Mouse (Mus musculus) frontal cortex, adult 2 months (tissue): ENCODE results near the gene Slc6a21. TPM values are rescaled to one million over a fixed set of nuclear protein-coding genes. Genes with fewer than 3 reads are reported as not detected.

ENCODE experiments used
- polyA plus RNA-seq: library from polyadenylated mRNA; depleted of rRNA; stranded (reverse); fragments of >200 nt; gene quantifications from 2 replicates; pipeline ENCODE4 v1.2.3, GENCODE M21; 2012; rRNA removed

The Slc6a21 gene
- polyA plus RNA-seq, 1 experiment = 0.20 TPM

Other genes starting within 250 kb of the Slc6a21 start
- 20.5 and 22.4 TPM in 2 replicates for gene Prr12, start 224.6 kb upstream of the Slc6a21 start, polyA plus RNA-seq
- 81.7 and 86.5 TPM in 2 replicates for gene Nosip, start 215.1 kb upstream of the Slc6a21 start, polyA plus RNA-seq
- gene Prrg2, start 214.8 kb upstream of the Slc6a21 start, polyA plus RNA-seq = 15.5 and 15.6 TPM in 2 replicates
- gene Rcn3, start 185.3 kb upstream of the Slc6a21 start, polyA plus RNA-seq = 13.4 and 16.9 TPM in 2 replicates
- 34.0 and 34.2 TPM in 2 replicates for gene Fcgrt, start 173.7 kb upstream of the Slc6a21 start, polyA plus RNA-seq
- gene Rps11, start 153.1 kb upstream of the Slc6a21 start, polyA plus RNA-seq = 383 and 419 TPM in 2 replicates
- gene Rpl13a, start 148.8 kb upstream of the Slc6a21 start, polyA plus RNA-seq = 1,438 and 1,804 TPM in 2 replicates
- 0.06 and 0.12 TPM in 2 replicates for gene Gm45713, start 141.3 kb upstream of the Slc6a21 start, polyA plus RNA-seq
- gene Flt3l, start 141.1 kb upstream of the Slc6a21 start, polyA plus RNA-seq = 25.2 and 29.6 TPM in 2 replicates
- gene Pih1d1, start 123.2 kb upstream of the Slc6a21 start, polyA plus RNA-seq = 54.2 and 61.5 TPM in 2 replicates
- 10.1 and 10.8 TPM in 2 replicates for gene Aldh16a1, start 122.9 kb upstream of the Slc6a21 start, polyA plus RNA-seq
- 858 and 911 TPM in 2 replicates for gene Slc17a7, start 113.6 kb upstream of the Slc6a21 start, polyA plus RNA-seq
- gene Gfy, start 97.9 kb upstream of the Slc6a21 start, polyA plus RNA-seq = 0.96 and 3.7 TPM in 2 replicates
- 0.90 and 1.4 TPM in 2 replicates for gene Pth2, start 96.5 kb upstream of the Slc6a21 start, polyA plus RNA-seq
- gene Ccdc155, start 72.6 kb upstream of the Slc6a21 start, polyA plus RNA-seq = 4.1 TPM in 2 replicates
- 29.5 and 29.9 TPM in 2 replicates for gene Dkkl1, start 65.4 kb upstream of the Slc6a21 start, polyA plus RNA-seq
- 6.0 and 9.6 TPM in 2 replicates for gene Tead2, start 61.8 kb upstream of the Slc6a21 start, polyA plus RNA-seq
- gene Cd37, start 38.4 kb upstream of the Slc6a21 start, polyA plus RNA-seq = 10.3 and 11.2 TPM in 2 replicates
- gene Slc6a16, start 36.4 kb upstream of the Slc6a21 start, polyA plus RNA-seq = 1.1 and 1.2 TPM in 2 replicates
- gene Trpm4, start 56.3 kb downstream of the Slc6a21 start, polyA plus RNA-seq = 22.6 and 24.5 TPM in 2 replicates
- 0.60 and 0.61 TPM in 2 replicates for gene Hrc, start 57.8 kb downstream of the Slc6a21 start, polyA plus RNA-seq
- 114 and 126 TPM in 2 replicates for gene Ppfia3, start 89.5 kb downstream of the Slc6a21 start, polyA plus RNA-seq
- 241 and 267 TPM in 2 replicates for gene Lin7b, start 93.1 kb downstream of the Slc6a21 start, polyA plus RNA-seq
- 854 and 909 TPM in 2 replicates for gene Snrnp70, start 118.2 kb downstream of the Slc6a21 start, polyA plus RNA-seq
- gene Kcna7, start 128.1 kb downstream of the Slc6a21 start, polyA plus RNA-seq = 0.06 TPM in 1 of 2 replicates, not detected in the other
- gene Ntf5, start 136.2 kb downstream of the Slc6a21 start, polyA plus RNA-seq = 0.12 and 0.23 TPM in 2 replicates
- not detected in 2 replicates for gene Lhb, start 143.3 kb downstream of the Slc6a21 start, polyA plus RNA-seq
- gene Gys1, start 157.3 kb downstream of the Slc6a21 start, polyA plus RNA-seq = 20.5 and 20.9 TPM in 2 replicates
- 46.9 and 47.2 TPM in 2 replicates for gene Ruvbl2, start 160.6 kb downstream of the Slc6a21 start, polyA plus RNA-seq
- gene Ftl1, start 182.4 kb downstream of the Slc6a21 start, polyA plus RNA-seq = 647 and 719 TPM in 2 replicates
- gene Bax, start 189.4 kb downstream of the Slc6a21 start, polyA plus RNA-seq = 108 and 110 TPM in 2 replicates
- gene Tulp2, start 204.4 kb downstream of the Slc6a21 start, polyA plus RNA-seq = 0.12 and 0.17 TPM in 2 replicates
- gene Gm45808, start 209.3 kb downstream of the Slc6a21 start, polyA plus RNA-seq = 0.23 TPM in 1 of 2 replicates, not detected in the other
- gene Dhdh, start 211.3 kb downstream of the Slc6a21 start, polyA plus RNA-seq = 8.0 and 8.8 TPM in 2 replicates
- 88.5 and 103 TPM in 2 replicates for gene Nucb1, start 232.9 kb downstream of the Slc6a21 start, polyA plus RNA-seq
- 19.9 and 20.3 TPM in 2 replicates for gene Ppp1r15a, start 248.8 kb downstream of the Slc6a21 start, polyA plus RNA-seq
- 5.4 and 8.5 TPM in 2 replicates for gene Plekha4, start 248.8 kb downstream of the Slc6a21 start, polyA plus RNA-seq